Mouse (Mus musculus): ENCODE measurements around the gene Fam166b. TPM values are rescaled to one million over a fixed set of nuclear protein-coding genes. Genes with fewer than 3 reads are reported as not detected.

The Fam166b gene
- total and polyA plus RNA-seq, 3 experiments, result 1.4 TPM; not detected in 2

- H3K27me3 ChIP-seq (ENCODE audit: control insufficient read depth, insufficient read depth, low read length), result no peaks in the 10 kb centered on the region
- TF ChIP-seq POLR2A (IDR thresholded peaks at IDR 0.05; ENCODE audit: insufficient read depth, low read depth, low read length) (no peak), EP300 (IDR thresholded peaks at IDR 0.05; ENCODE audit: insufficient read depth, low read depth, low read length) (no peak), CTCF (IDR thresholded peaks at IDR 0.05) (no peak)
- intact Hi-C loops (cut with DNase I), result loop anchor here (2.0 to 5.0 kb wide), 4 partner anchors 36 to 135 kb away; partner anchors contain the start of genes Creb3, Gba2, Rgp1 and Tln1
- peak overlapping the region; percentile 77 for H3K4me3 ChIP-seq
- under 1% methylated on average over 77 of the region's 88 CpGs for WGBS
- no peaks in the 10 kb centered on the region for H3K79me2 ChIP-seq (replicated peaks; ENCODE audit: control insufficient read depth, insufficient read depth, low read length)
- peaks cover 3% of the 10 kb centered on the region; the same call in 1 of the 2 replicates for H3K4me1 ChIP-seq (ENCODE audit: control insufficient read depth, insufficient read depth, low read length)
- peak; percentile 80 to 87 for DNase-seq
- peak overlapping the region; percentile 87 for H3K27ac ChIP-seq
- peak overlapping the region; percentile 66 for H3K9ac ChIP-seq (ENCODE audit: low read depth, low read length)
- H3K36me3 ChIP-seq (ENCODE audit: control insufficient read depth, insufficient read depth, low read length), result no peaks in the 10 kb centered on the region
These were observed 13.8 kb upstream of the Fam166b start for GRCm38 (mm10) chr4:43442456-43443361.

DNA sequence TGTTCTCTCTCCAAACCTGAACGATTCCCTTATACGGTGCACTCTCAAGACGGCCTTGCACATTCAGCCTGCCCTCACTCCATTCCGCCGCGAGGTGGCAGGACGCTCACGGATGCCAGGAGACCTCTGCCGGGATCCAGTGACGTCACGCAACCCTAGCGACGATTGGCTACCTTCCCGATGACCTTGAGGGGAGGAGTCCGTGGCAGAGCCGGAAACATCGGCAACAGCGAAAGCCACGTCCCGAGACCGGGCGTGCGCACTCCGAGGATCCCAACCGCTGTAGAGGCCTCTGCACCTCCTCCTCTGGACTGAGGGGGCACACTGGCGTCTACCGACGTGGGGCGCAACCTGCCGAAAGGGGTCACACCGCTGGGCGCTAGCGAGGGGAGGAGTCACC lies 13.1 kb upstream of the Fam166b start:
- H3K27ac ChIP-seq, result peak overlapping the region; percentile 87
- WGBS, result under 1% methylated on average over 33 of the region's 33 CpGs
- peak overlapping the region; percentile 66 for H3K9ac ChIP-seq (ENCODE audit: low read depth, low read length)
- no peaks in the 10 kb centered on the region for H3K27me3 ChIP-seq (ENCODE audit: control insufficient read depth, insufficient read depth, low read length)
- peak; percentile 99 for DNase-seq
- peaks cover 3% of the 10 kb centered on the region; the same call in 1 of the 2 replicates for H3K4me1 ChIP-seq (ENCODE audit: control insufficient read depth, insufficient read depth, low read length)
- intact Hi-C loops (cut with DNase I), result loop anchor here (2.0 to 5.0 kb wide), 4 partner anchors 37 to 135 kb away; partner anchors contain the start of genes Creb3, Gba2, Rgp1 and Tln1
- no peaks in the 10 kb centered on the region for H3K36me3 ChIP-seq (ENCODE audit: control insufficient read depth, insufficient read depth, low read length)
- TF ChIP-seq POLR2A (IDR thresholded peaks at IDR 0.05; ENCODE audit: insufficient read depth, low read depth, low read length), result peak; percentile 98
- TF ChIP-seq EP300 (IDR thresholded peaks at IDR 0.05; ENCODE audit: insufficient read depth, low read depth, low read length), result peak; percentile 94
- TF ChIP-seq CTCF (IDR thresholded peaks at IDR 0.05), result peak; percentile 89
- peak overlapping the region; percentile 77 for H3K4me3 ChIP-seq
- no peaks in the 10 kb centered on the region for H3K79me2 ChIP-seq (replicated peaks; ENCODE audit: control insufficient read depth, insufficient read depth, low read length)

DNA sequence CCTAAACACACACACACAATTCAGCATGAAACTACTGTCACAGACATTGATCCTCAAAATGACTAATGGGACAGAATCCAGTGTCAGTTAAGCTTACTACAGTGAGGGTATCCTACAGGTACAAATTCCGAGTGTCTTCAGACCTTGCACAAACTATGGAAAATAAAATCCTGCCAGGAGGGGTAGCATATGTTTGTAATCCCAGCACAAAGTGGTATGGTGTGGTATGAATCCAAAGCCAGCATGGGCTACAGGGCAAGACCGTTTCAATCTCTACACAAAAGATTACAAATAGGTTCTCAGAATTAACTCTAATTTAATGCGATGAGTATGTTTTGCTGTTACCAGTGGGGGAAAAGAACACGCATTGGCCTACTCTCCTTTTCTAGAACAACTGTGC lies 12.7 kb upstream of the Fam166b start, which contains the start of gene Tesk1:
Gene Tesk1, plus strand, starts transcription at position 301 of the 400 bp plus-strand sequence.
- TF ChIP-seq CTCF (IDR thresholded peaks at IDR 0.05) (no peak), POLR2A (IDR thresholded peaks at IDR 0.05; ENCODE audit: insufficient read depth, low read depth, low read length) (no peak), EP300 (IDR thresholded peaks at IDR 0.05; ENCODE audit: insufficient read depth, low read depth, low read length) (no peak)
- H3K27ac ChIP-seq, result peak within 1 kb of the TSS; percentile 87
- 21% methylated on average over 4 of the region's 4 CpGs for WGBS
- H3K4me1 ChIP-seq (ENCODE audit: control insufficient read depth, insufficient read depth, low read length), result peaks cover 3% of the 10 kb centered on the region; the same call in 1 of the 2 replicates
- H3K36me3 ChIP-seq (ENCODE audit: control insufficient read depth, insufficient read depth, low read length), result no peaks in the 10 kb centered on the region
- intact Hi-C loops (cut with DNase I), result loop anchor here (2.0 to 5.0 kb wide), 4 partner anchors 37 to 136 kb away; partner anchors contain the start of genes Creb3, Gba2, Rgp1 and Tln1
- no peaks in the 10 kb centered on the region for H3K79me2 ChIP-seq (replicated peaks; ENCODE audit: control insufficient read depth, insufficient read depth, low read length)
- H3K27me3 ChIP-seq (ENCODE audit: control insufficient read depth, insufficient read depth, low read length), result no peaks in the 10 kb centered on the region
- no peak for DNase-seq
- H3K9ac ChIP-seq (ENCODE audit: low read depth, low read length), result peak within 1 kb of the TSS; percentile 66
- H3K4me3 ChIP-seq, result peak within 1 kb of the TSS; percentile 77

DNA sequence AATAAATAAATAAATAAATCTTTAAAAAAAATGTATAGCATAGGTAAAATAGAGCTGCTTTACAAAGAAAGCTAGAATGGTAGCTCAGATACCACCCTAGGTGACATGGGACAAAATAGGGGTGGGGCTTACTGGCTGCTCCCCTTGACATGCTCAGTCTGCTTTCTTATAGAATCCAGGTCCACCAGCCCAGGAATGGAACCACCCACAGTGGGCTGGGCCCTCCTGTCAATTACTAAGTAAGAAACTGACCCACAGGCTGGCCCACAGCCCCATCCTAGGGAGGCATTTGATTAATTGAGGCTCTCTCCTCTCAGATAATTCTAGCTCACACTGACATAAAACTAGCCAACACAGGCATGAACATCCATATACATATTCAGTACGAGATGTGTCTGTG lies 3.9 kb upstream of the Fam166b start:
- DNase-seq, result no peak
- Histone ChIP-seq H3K79me2 (replicated peaks; ENCODE audit: control insufficient read depth, insufficient read depth, low read length) (no peaks in the 10 kb centered on the region), H3K36me3 (ENCODE audit: control insufficient read depth, insufficient read depth, low read length) (no peaks in the 10 kb centered on the region), H3K9ac (ENCODE audit: low read depth, low read length) (no peak overlapping the region), H3K27ac (no peak overlapping the region), H3K27me3 (ENCODE audit: control insufficient read depth, insufficient read depth, low read length) (no peaks in the 10 kb centered on the region), H3K4me3 (no peak overlapping the region), H3K4me1 (ENCODE audit: control insufficient read depth, insufficient read depth, low read length) (peaks cover 2% of the 10 kb centered on the region)
- intact Hi-C loops (cut with DNase I), result loop anchor here (5.0 to 10.0 kb wide), 2 partner anchors 279 to 432 kb away; partner anchors contain the start of gene Olfr71
- 79% methylated on average over 1 of the region's 1 CpGs for WGBS
- TF ChIP-seq EP300 (IDR thresholded peaks at IDR 0.05; ENCODE audit: insufficient read depth, low read depth, low read length) (no peak), CTCF (IDR thresholded peaks at IDR 0.05) (no peak), POLR2A (IDR thresholded peaks at IDR 0.05; ENCODE audit: insufficient read depth, low read depth, low read length) (no peak)

DNA sequence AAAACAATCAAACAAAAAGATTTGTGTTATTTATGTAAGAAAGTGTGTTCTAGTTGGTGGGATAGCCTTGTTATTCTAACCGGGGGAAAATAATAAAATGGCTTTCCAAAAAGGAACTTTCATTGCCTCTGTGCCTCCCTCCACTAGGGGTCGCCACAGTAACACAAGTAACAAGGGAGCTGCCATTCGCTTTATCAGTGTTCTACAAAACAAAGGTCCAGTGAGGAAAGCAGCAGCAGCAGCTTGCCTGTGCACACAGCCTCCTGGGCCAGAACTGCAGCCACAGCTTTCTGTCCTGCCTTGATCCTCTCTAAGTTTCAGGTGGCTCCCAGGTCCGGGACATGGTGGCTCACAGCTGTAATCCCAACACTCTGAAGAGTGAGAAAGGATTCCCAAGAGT lies 2.8 kb upstream of the Fam166b start:
- Histone ChIP-seq H3K9ac (ENCODE audit: low read depth, low read length) (no peak overlapping the region), H3K27ac (no peak overlapping the region), H3K27me3 (ENCODE audit: control insufficient read depth, insufficient read depth, low read length) (no peaks in the 10 kb centered on the region), H3K36me3 (ENCODE audit: control insufficient read depth, insufficient read depth, low read length) (no peaks in the 10 kb centered on the region), H3K4me3 (no peak overlapping the region), H3K4me1 (ENCODE audit: control insufficient read depth, insufficient read depth, low read length) (peaks cover 2% of the 10 kb centered on the region), H3K79me2 (replicated peaks; ENCODE audit: control insufficient read depth, insufficient read depth, low read length) (no peaks in the 10 kb centered on the region)
- DNase-seq, result peak; percentile 81 to 83
- TF ChIP-seq EP300 (IDR thresholded peaks at IDR 0.05; ENCODE audit: insufficient read depth, low read depth, low read length), result peak; percentile 86; the same call in 1 of the 2 replicates
- TF ChIP-seq CTCF (IDR thresholded peaks at IDR 0.05), result peak; percentile 95
- 0 out of 2 replicates have a peak, but pooled peaks have one; percentile 20 for TF ChIP-seq POLR2A (IDR thresholded peaks at IDR 0.05; ENCODE audit: insufficient read depth, low read depth, low read length)
- 4% methylated on average over 4 of the region's 4 CpGs for WGBS
- intact Hi-C loops (cut with DNase I), result loop anchor here (5.0 to 10.0 kb wide), 2 partner anchors 281 to 433 kb away; partner anchors contain the start of gene Olfr71

All from heart, adult 2 months (tissue).